5 mouse cellular contexts compared by ENCODE assay signal in genomic region chr15:80735708-80736107, GRCm38 (mm10). TPM values are rescaled to one million over a fixed set of nuclear protein-coding genes. Genes with fewer than 3 reads are reported as not detected.
A peak's percentile ranks its signal among the peaks of the same experiment; 100 is the strongest.
DNase-seq lines count a peak whose midpoint lies in the region; ATAC-seq and TF ChIP-seq lines count a peak whose summit lies in the region.
"Not testable (repeated sequence)": the region's sequence is repeated elsewhere in the genome, so short reads cannot be mapped to it uniquely, and the experiment has no call there.

No protein-coding gene starts in this region.

- dilution Hi-C loops in CH12.LX (cut with MboI; ENCODE audit: extremely low pct_ligation_motif_present, extremely low pct_unique_long_range_greater_than_20kb, low sequenced_read_pairs): not testable (repeated sequence)

- peaks cover 24% of the 10 kb centered on the region for H3K79me2 ChIP-seq in CH12.LX (replicated peaks; ENCODE audit: control insufficient read depth, extremely low read depth, insufficient read depth, poor library complexity, severe bottlenecking)
- H3K79me2 ChIP-seq in MEL (ENCODE audit: control insufficient read depth, insufficient read depth, low read length, poor library complexity): not testable (repeated sequence)

- TF ChIP-seq CTCF in CH12.LX (conservative IDR thresholded peaks at IDR 0.05 in 1 of 2, IDR thresholded peaks at IDR 0.05 in 1 of 2; ENCODE audit: low read depth in 2 of 2, low read length in 2 of 2): peak in 1 of 2 experiments; percentile 22; a peak in 1 of 4 replicates
- TF ChIP-seq CTCF in MEL (IDR thresholded peaks at IDR 0.05 in 2 of 3, conservative IDR thresholded peaks at IDR 0.05 in 1 of 3; ENCODE audit: control insufficient read depth in 1 of 3, insufficient read depth in 1 of 3, low read depth in 2 of 3, low read length in 3 of 3, poor library complexity in 1 of 3, severe bottlenecking in 1 of 3): not testable (repeated sequence)

- not testable (repeated sequence) for H3K9me3 ChIP-seq in CH12.LX (replicated peaks; ENCODE audit: low read length); MEL (replicated peaks; ENCODE audit: insufficient read depth, low read length)

- H3K4me1 ChIP-seq in CH12.LX (ENCODE audit: control insufficient read depth in 1 of 2, insufficient read depth in 2 of 2) (peaks cover 32 to 76% of the 10 kb centered on the region in 2 experiments), MEL (ENCODE audit: control insufficient read depth in 1 of 2, insufficient read depth in 2 of 2, low read length in 2 of 2) (peaks cover 15 to 16% of the 10 kb centered on the region in 2 experiments)

- TF ChIP-seq POLR2A in CH12.LX (IDR thresholded peaks at IDR 0.05; ENCODE audit: low read depth, low read length); MEL (IDR thresholded peaks at IDR 0.05; ENCODE audit: control insufficient read depth in 1 of 2, insufficient read depth in 1 of 2, low read depth in 1 of 2, low read length in 2 of 2, poor library complexity in 1 of 2): not testable (repeated sequence)

- H3K27ac ChIP-seq in CH12.LX (ENCODE audit: insufficient read depth, low read depth): peak overlapping the region; percentile 99
- H3K27ac ChIP-seq in MEL (ENCODE audit: control insufficient read depth, low read depth, low read length): not testable (repeated sequence)

- peak; percentile 44 for ATAC-seq in CD4-positive, CD25-positive, alpha-beta regulatory T cell, adult 4 months
- peak; percentile 34 for ATAC-seq in activated CD4-positive, CD25-positive, alpha-beta regulatory T cell, adult 4 months
- peak; percentile 39 for ATAC-seq in inflammation-experienced regulatory T-cells, adult 6 months

- peak overlapping the region; percentile 33; the same call in 1 of the 2 replicates for H3K4me2 ChIP-seq in CH12.LX (ENCODE audit: insufficient read depth, low read depth, poor library complexity, severe bottlenecking)

- DNase-seq in CH12.LX (ENCODE audit: extremely low read depth); MEL (ENCODE audit: low read depth, low spot score): not testable (repeated sequence)

- H3K4me3 ChIP-seq in CH12.LX (replicated peaks in 1 of 3; ENCODE audit: low read depth in 2 of 3, low read length in 2 of 3, poor library complexity in 1 of 3): peak overlapping the region in 2 of 3 experiments; percentile 38 to 50
- not testable (repeated sequence) for H3K4me3 ChIP-seq in MEL (ENCODE audit: control insufficient read depth in 1 of 2, insufficient read depth in 1 of 2, low read depth in 2 of 2, low read length in 2 of 2)

- TF ChIP-seq EP300 in CH12.LX (IDR thresholded peaks at IDR 0.05; ENCODE audit: low read length); MEL (IDR thresholded peaks at IDR 0.05; ENCODE audit: low read depth in 1 of 2, low read length in 2 of 2): not testable (repeated sequence)

- H3K36me3 ChIP-seq in CH12.LX (replicated peaks in 1 of 2; ENCODE audit: control insufficient read depth in 1 of 2, insufficient read depth in 1 of 2, low read length in 1 of 2): not testable (repeated sequence)
- H3K36me3 ChIP-seq in MEL (ENCODE audit: control insufficient read depth in 1 of 2, insufficient read depth in 2 of 2, low read length in 2 of 2): peaks cover 0 to 23% of the 10 kb centered on the region in 2 experiments; a peak in 2 of 4 replicates

- in situ Hi-C loops in CH12.LX (cut with MboI; ENCODE audit: low pct_ligation_motif_present, low pct_unique_long_range_greater_than_20kb, low sequenced_read_pairs): not testable (repeated sequence)

- not testable (repeated sequence) for TF ChIP-seq RAD21 in CH12.LX (IDR thresholded peaks at IDR 0.05; ENCODE audit: low read depth, low read length); MEL (IDR thresholded peaks at IDR 0.05; ENCODE audit: low read depth, low read length)

- H3K9ac ChIP-seq in CH12.LX (ENCODE audit: insufficient read depth, low read depth); MEL (ENCODE audit: control insufficient read depth, low read depth, low read length, poor library complexity, severe bottlenecking): not testable (repeated sequence)

- not testable (repeated sequence) for H3K27me3 ChIP-seq in CH12.LX (replicated peaks); MEL (ENCODE audit: control insufficient read depth in 1 of 2, insufficient read depth in 2 of 2, low read length in 2 of 2)

TF ChIP-seq in CH12.LX, 34 proteins besides CTCF, POLR2A, EP300 and RAD21:
- TF ChIP-seq TBP (conservative IDR thresholded peaks at IDR 0.05; ENCODE audit: low read depth, low read length) (peak; percentile 90), MAFK (IDR thresholded peaks at IDR 0.05; ENCODE audit: insufficient replicate concordance, low read length) (0 out of 2 replicates have a peak, but pooled peaks have one; percentile 7)

TF ChIP-seq in MEL, 35 proteins besides CTCF, POLR2A, EP300 and RAD21:
- peak; percentile 82 for TF ChIP-seq TBP (IDR thresholded peaks at IDR 0.05; ENCODE audit: low read depth, low read length)

RNA-seq across cellular contexts. Expression of gene Tnrc6b, which starts 24.6 kb away (rescaled TPM):
- polyA plus RNA-seq in CD4-positive, CD25-positive, alpha-beta regulatory T cell, adult 4 months (2017; shearing (Covaris generic)): 10 to 100 TPM; 58.7 to 84.9 TPM
- 16.1 and 16.2 TPM in 2 replicates for total RNA-seq in CH12.LX (2012; rRNA removed)
- total RNA-seq in CH12.LX (2014; rRNA removed): 5.1 and 6.0 TPM in 2 replicates
- 15.0 and 17.1 TPM in 2 replicates for polyA plus RNA-seq in CH12.LX (2012; ENCODE audit: insufficient read length, low read depth)
- total RNA-seq in MEL (2012; rRNA removed): 8.0 and 8.2 TPM in 2 replicates
- polyA plus RNA-seq in MEL (2012; ENCODE audit: insufficient read depth in 1 of 2, insufficient read length in 2 of 2, low read depth in 1 of 2, low replicate concordance in 2 of 2, missing spikeins in 1 of 2): 10 to 100 TPM in 1 of 2 experiments, 1 to 10 TPM in 1; 7.8 to 13.9 TPM
- polyA plus RNA-seq in activated CD4-positive, CD25-positive, alpha-beta regulatory T cell, adult 4 months (2017; shearing (Covaris generic)): 10 to 100 TPM; 35.6 to 58.6 TPM
- 10 to 100 TPM; 37.5 to 60.3 (median 51.2) TPM for polyA plus RNA-seq in inflammation-experienced regulatory T-cells, adult 6 months (2017; shearing (Covaris generic))
